Mouse (Mus musculus) telencephalon, adult 2 months (tissue): Measurements from ENCODE around the gene Cyp17a1.

ENCODE experiments used
- DNase-seq: peaks from one replicate; pipeline ENCODE4 v3.0.0-alpha.2; 2011; ENCODE audit warnings: low read depth, low spot score

Gene Cyp17a1

DNA sequence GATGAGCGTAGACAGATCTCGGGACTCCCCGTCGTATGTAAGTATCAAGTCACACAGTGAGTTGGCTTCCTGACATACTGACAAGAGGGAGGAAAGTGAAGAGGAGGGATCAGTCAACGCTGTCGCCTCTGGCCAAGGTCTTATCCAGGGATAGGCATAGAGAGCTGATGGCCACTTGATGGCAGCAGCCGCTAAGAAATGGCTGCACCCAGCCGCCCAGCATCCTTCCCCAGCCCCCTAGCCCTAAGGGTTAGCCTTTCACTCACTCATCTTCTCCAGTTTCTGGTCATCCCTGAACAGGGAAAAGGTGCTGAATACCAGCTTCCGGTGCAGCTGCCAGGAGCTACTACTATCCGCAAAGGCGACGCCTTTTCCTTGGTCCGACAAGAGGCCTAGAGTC lies 2.3 kb downstream of the Cyp17a1 start:
- no peak for DNase-seq

DNA sequence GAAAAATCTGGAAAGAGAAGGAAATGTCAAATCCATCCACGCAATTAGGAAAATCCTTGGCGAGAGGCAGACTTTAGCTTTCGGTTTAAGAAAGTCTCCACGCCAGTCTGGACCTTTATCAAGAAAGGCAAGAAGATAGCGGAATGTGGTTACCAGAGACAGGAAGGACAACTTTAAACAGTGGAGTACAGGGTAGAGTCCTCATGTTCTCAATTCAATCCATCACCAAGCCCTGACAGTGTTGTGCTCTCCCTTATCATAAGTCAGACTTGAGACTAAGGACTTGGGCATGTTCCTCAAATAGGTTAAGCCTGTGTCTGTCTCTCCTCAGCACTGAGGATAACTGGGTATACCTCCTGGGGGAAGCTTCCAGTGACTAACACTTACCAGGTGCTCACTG lies 3.2 kb downstream of the Cyp17a1 start:
- DNase-seq = no peak

DNA sequence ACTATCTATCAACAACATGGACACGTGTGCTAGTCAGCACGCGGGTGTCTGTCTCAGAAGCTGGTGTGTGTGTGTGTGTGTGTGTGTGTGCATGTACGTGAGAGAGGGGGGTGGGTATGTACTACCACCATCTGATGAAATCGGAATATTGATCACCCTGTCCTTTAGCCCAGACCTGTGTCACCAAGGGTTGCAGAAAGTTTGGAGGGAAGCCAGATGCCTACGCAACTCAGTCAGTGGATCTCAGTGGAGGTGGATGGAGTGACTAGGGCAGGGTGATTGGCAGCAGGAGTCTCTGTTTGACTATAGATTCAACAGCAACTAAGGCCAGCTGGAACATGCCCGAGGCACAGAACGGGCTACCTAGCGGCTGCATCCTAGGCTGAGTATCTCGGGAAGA lies 4.7 kb downstream of the Cyp17a1 start:
- DNase-seq = no peak

DNA sequence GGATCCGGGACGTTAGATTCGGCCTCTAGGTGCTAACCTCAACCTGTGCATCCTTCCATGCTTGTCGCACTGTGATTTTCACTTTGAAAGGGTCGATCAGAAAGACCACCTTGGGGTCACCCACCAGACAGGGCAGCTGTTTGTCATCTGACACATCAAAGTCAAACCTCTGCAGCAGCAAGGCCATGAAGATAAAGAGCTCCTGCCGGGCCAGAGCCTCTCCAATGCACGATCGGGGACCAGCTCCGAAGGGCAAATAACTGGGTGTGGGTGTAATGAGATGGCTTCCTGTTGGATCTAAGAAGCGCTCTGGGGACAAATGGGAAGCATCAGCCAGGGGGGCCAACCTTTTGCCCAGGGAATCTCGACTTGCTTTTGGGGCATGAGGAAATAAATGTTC lies 5.7 kb downstream of the Cyp17a1 start:
- no peak for DNase-seq

DNA sequence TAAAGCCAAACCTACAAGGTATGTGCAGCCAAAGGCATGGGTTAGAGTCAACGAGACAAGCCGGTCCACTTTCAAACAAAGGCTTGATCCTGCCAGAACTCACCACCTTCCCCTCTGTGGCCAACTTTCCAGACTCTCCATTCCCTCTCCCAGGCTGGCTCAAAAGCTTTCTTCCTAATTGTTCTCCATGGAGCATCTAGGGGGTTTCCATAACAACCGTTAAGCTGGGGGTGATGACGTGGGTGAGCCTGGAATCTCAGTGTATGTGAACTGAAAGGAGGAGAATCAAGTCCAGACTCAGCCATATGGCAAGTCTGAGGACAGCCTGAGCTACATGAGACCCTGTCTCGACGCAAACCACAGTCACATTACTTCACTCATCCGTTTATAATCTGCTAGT lies 7.5 kb downstream of the Cyp17a1 start:
- DNase-seq = peak; percentile 62

DNA sequence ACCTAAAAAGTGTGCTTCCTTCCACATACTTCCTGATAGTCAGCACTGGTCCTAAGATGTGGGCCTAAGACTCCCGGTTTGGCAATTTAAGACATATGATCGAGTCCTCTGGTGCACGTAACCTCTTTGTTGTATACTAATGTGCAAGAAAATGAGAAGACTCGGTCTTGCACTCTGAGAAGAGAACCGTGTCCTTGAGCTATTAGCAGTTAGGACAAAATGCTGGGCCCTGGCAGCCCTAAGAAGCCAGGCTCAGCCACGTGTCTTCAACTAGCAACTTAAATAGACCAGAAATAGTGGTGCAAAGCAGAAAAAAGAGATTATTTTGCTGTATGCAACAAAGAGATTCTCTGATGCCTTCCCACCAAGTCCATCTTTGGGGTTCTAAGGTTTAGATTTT lies 10.2 kb downstream of the Cyp17a1 start:
- DNase-seq = no peak

DNA sequence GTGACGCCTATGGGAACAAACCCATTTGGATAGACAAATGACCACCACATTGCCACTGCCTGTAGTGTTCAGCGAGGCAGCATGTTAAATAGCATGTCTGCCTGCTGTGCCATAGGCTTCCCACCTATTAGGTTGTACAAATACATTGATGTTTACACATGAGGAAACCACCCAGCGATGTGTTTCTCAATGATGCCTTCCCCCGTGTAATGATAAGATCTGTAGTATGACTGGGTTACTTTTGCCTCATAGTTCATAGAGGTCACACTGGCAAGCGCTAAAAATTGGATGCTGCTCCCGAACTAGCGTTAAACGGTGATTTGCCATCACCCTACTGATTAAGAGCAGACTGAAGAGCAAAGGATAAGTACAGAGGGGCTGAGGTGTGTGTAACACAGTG lies 10.8 kb downstream of the Cyp17a1 start:
- DNase-seq = no peak

DNA sequence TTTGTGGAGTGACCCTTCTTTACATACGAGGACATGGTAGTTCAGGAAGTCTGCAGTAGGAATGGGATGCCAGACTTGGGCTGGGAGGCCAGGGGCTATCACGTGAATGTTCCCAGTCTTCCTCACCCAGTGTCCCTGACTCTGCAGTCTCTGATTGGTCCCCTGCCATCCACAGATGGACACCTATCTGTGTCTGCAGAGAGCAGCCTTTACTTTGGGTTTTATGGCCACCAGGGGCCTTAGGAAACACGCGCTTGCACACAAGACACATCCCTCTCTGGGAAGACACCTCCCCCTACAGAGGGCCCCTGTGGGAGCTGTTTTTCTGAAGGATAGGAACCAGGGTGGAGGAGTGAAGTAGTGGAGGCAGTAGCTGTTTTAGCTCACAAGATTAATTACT lies 11.5 kb downstream of the Cyp17a1 start:
- no peak for DNase-seq

DNA sequence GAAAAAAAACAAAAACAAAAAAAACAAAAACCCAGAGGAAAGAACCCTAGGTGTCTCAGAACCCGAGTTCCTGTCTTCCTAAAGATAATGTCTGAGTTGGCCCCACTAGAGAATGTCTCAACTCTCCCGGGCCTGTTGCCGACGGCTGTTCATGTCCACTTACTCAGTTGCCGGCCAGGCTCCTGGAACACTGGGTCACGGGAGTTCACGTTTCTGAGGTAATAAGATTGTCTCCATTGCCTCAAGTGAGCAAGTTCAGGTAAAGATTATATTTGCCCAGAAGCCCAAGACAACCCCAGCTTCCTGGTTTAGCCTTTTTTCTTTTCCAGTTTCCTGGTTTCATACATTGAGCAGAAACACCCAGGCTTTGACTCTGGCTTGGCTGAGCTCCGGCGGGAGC lies 14.1 kb downstream of the Cyp17a1 start:
- no peak for DNase-seq

DNA sequence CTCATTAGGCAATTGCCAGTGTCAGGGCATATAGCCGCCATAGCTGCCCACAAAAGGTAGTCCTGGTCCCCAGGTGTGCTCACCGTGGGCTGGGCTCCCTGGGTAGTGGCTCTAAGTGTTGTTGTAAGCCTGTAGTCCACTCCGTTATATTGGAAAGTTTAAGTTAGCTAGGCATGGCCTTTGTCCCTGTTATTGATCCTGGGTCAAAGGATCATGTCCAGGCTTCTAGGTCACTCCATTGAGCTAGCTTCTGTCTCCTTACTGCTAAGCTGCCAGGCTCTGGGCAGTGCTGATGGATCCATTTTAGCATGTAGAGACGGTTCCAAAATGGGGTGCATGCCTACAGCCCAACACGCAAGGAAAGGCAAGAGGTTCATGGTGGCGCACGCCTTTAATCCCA lies 14.6 kb downstream of the Cyp17a1 start:
- DNase-seq = no peak

DNA sequence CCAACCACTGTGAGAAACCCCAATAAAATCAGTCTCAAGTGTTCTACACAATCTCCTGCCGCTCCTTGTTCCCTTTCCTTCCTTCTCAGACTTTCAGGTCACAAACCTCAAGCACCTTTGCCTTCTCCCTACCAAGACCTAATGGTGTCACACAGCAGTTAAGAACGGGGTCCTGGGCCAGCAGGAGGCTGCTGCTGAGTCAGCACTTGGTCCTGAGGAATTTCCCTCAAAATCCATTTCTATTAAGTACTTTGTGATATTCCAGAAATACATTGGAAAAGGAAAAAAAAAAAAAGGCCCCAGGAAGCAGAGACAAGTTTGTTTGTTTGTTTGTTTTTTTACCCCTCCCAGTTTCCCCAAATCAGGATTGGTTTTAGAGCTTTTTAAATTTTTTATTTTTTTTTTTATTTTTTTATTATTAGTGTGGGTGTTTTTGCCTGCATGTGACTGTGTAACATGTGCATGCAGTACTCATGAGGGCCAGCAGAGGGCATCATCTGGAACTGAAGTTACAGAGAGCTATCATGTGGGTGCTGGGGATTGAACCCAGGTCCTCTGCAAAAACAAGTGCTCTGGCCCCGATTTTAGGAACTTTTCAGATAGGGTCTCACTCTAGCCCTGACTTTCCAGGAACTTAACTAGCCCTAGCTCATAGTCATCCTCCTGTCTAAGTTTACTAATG lies 15.5 kb downstream of the Cyp17a1 start:
- DNase-seq = no peak

DNA sequence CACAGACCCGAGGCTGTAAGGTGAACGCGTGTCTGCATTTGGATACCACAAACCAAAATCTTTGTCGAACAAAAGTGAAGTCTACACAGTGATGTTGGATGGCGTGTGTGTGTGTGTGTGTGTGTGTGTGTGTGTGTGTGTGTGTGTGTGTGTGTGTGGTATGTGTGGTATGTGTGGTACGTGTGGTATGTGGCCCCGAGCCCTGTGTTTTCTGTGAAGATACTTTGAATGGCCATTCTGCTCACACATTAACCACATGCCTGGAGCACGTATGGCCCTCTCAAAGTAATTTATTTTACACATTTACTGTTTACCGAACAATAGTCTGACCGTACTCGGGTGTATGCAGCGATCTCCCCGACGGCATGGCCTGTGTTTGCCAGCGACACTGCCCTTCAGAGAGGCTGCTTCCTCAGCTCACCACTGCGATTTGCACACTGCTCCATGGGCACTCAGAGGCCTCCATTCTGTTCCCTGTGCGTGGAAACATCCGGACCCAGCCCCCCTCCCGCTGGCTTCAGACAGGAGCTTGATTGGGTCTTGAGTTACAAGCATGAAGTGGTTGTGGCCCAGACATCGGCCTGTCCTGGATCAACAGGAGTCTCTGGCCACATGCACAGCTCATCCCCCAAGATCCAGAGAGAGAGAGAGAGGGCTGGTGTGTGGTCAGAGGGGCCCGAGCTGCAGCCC lies 16.7 kb downstream of the Cyp17a1 start:
- DNase-seq = no peak

DNA sequence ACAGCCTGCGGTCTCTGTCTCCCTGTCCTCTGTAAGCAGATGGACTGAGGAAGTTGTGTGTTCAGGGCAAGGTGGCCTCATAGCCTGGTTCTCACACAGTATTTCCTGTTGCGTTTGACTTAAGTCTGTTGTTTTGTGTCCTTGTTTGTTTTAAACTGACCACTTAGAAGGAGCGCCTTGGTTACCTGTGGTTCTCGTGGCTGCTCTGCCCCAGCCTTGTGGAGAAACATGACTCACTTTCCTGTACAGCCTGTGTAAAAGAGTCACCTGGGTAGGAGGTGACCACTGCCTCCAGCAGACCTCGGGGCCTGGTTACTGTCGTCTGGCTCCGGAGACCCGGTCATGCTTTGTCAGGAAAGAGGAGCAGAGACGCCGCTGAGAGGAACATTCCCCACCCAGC lies 17.3 kb downstream of the Cyp17a1 start:
- no peak for DNase-seq

DNA sequence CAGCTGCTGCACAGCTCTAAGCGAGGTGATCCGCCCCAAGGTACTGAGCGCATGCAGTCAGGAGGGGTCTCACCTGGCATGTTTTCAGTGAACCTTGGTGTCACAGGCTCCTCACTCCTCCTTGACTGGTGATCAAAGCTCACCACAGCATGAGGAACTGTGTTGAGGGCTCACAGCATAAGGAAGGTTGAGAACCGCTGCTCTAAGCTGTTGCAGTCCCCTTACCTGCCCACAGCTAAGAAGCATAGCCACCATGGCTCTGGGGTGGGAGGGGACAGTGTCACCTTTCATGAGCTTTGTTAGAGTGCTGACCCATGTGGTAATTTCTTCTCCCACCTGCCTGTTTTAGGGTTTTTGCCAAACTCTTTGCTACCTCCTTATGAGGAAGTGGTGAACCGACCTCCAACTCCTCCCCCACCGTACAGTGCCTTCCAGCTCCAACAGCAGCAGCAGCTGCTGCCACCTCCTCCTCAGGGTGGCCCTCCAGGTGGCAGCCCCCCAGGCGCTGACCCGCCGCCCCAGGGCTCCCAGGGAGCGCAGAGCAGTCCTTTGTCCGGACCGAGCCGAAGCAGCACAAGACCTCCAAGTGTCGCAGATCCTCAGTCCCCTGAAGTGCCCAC lies 19.2 kb downstream of the Cyp17a1 start:
- no peak for DNase-seq

DNA sequence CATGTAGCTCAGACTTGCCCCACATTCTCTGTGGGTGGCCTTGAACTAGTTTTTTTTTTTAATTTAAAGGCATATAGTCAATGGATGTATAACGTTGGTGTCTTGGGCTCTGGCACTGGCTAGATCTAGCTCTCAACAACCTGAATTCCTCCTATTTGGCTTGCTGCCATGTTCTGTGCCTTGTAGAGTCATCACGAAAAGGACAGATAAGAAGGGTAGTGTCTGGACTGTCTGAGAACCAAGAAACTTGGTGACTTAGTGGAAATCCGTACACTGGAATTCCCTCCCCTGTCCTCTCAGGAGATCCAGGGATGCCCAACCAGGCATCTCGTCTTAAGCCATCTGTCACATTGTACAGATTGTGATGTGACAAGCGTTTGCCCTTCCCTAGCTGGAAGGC lies 19.8 kb downstream of the Cyp17a1 start:
- no peak for DNase-seq

DNA sequence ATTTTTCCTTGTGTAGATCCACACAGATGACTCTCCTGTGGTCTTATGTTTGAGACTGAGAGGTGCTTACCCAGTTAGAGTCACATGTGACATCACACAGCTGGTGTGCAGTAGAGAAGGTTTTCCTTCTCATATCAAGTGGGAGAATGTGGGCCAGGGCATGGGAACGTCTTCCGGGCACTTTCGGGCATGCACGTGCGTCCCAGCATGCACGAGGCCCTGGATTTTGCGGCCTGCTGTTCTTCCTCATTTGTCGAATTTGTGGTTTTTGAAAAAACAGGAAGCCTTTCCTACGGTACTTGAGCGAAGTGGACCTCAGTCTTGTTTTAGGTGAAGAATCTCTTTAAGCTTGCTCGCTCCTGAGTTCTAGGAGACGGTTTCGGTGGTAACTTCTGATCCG lies 24.4 kb downstream of the Cyp17a1 start:
- no peak for DNase-seq

DNA sequence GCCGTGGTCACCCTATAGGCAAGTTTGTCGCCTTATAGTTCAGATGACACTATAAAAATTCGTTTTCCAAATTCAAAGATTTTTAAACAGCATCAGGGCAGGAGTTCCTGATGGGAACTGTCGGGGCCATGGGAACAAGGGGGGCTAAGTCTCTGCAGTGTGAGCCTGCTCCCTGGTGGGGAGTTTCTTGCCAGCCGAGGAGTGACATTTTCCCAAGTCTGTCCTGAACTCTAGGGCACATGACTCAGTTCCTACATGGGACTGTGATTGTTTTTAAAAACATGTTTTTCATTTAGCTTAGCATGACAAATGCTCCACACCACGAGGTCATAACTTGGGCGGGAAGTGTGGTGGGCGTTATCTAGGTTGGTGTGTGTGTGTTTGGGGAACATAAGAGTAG lies 25.1 kb downstream of the Cyp17a1 start:
- no peak for DNase-seq

DNA sequence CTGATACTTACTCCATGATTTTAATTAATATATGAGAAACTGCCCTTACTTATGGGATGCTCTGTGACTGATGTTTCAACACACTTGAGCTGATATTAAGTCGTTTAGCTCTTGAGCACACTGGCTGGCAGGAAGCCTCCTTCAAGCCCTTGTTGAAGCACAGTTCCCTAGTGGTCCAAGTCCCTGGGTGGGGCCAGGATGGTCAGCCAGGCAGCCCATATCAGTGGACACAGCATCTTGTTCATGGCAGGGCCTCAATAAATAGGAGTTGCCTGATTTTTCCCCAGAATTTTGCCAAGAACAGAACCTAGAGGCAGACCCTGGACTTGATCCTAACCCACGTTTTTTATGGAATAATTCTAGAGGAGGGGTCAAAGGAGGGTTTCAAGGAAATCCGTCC lies 25.7 kb downstream of the Cyp17a1 start:
- DNase-seq = no peak

DNA sequence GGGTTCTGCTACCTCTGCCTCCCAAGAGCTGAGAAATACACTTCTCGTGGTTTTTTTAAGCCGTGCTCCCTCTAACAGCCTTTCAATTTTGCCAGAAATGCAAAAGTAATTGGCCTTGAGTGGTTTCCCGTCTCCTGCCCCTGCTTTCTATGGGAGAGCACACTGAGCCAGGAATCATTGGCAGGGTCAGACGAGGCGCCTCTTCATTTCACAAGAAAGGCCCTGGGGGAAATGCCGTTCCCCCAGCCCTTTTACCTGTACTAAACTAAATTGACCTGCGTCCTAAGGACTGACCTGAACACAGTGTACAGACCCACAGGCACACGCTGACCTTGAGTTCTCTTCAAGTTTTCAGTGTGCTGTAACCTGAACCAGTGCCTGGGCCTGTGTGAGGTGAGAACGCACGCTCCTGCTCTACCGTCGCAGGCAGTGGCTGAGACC lies 26.9 kb downstream of the Cyp17a1 start:
- no peak for DNase-seq

DNA sequence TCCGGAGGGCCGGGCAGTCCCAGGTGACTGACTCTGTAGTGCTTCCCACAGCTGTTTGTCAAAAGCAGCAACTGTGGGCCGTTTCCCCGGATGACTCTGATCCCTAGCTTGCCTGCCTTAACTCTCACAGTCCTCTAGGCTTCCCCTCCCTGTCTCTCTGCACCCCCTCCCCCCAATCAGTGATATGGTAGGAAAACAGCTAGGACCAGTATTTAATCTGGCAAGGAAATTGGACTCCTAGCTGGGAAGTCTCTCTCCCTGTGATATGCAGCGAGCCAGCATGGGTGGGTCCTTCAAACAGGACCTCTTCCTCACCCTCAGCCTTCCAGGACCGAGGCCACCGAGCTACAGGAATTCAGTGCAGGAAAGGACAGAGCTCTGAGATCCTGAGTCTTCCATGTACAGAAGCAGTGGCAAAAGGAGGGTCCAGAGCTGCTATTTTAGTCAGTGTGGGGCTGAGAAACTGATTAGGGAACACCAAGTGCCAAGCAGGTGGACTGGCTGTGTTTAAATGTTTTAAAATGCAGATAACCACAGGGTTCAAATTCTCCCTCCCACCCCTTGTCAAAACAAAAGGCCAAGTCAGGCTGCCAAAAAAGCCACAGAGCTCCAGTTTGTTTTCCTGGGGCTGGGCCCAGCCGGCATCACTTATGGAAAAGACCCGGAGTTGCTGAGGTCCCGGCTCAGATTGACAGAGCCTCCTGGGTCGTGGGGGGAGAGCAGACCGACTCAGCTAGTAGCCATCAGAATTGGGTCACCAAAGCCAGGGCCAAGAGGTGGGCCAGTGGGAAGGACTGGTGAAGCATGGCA lies 28.0 kb downstream of the Cyp17a1 start:
- DNase-seq = no peak

DNA sequence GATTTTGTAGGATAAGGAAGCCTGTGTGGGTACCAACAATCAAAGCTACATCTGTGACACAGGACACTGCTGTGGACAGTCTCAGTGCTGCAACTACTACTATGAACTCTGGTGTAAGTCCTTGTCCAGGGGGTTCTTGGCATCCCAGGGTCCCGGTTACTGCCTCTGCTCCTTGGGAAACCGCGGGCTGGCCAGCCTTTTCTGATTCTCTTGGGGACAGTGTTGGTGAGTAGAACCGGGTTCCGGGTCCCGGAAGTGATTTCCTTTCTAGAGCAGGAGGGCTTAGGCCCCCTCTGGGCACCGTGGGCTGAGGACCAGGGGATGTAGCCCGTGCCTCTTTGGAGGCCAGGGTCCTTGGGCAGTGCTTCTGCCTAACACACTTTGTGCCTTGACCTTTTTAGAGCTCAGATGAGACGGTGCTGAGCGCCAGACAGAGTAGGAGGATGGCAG lies 28.6 kb downstream of the Cyp17a1 start:
- no peak for DNase-seq

DNA sequence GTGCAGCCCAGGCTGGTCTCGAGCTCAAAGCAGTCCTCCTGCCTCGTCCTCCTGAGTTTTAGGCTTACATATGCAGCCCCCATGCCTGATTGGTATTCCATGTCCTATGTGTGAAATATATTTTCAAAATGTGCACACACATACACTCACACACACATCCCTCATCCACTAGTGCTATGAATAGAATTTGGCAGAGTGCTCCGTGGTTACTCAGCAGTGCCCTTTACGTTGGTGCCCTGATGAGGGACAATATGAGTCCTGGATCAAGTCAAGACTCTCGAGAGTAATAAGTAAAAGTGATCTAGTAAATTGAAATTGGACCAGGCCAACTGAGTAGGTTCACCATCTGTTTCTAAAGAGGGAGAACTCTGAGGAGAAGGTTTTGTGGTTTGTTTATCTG lies 29.7 kb downstream of the Cyp17a1 start:
- DNase-seq = no peak
